Mouse (Mus musculus): ENCODE data around the gene Gm26661. TPM values are rescaled to one million over a fixed set of nuclear protein-coding genes. Genes with fewer than 3 reads are reported as not detected.
A peak's percentile ranks its signal among the peaks of the same experiment; 100 is the strongest.

Gm26661 gene
- total RNA-seq (2021): not detected
- long read RNA-seq, experiment 1: 0 reads
- long read RNA-seq, experiment 2: 0 reads

DNA sequence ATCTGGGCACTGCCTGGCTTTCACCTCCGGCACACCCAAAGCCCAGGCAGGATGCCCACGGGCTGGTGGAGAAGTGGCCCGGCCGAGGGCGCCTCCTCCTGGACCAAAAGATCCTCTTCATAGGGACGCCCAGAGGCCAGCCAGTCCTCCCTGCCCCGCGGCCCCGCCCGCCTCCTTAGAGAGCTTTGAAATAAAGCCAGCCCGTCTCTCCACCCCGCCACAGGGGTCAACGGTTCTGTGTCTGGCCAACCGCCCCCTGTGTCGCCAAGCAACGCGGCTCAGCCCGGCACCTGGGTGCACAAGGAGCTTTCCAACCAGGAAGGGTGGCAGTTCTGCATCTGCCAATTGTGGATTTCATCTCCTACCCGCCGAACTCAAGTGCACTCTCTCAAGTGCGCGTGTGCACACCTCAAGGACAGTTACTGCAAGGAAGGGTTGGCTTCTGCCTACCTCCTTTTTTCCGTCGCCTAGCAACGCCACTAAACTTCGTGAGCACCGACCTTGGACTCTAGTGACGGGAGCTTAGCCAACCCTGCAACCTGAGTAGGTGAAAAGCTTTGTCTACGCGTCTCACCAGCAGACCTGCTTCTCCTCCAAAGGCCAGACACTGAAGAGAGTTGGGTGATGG is at the start of gene Gm26661:
TSS of gene Gm26661 (plus strand) at position 56 of the 628 bp plus-strand sequence.
- peak; percentile 36 to 43 for DNase-seq
- intact Hi-C loops (cut with DNase I): no loop called here

GRCm38 (mm10) chr14:7748944-7749763 is 42.2 kb upstream of the Gm26661 start:
- intact Hi-C loops (cut with DNase I): loop anchor here (10.0 kb wide), 1 partner anchor 84 kb away; no protein-coding TSS in a partner anchor
- peak in 1 of 2 experiments; percentile 10 for DNase-seq

- intact Hi-C loops (cut with DNase I): loop anchor here (10.0 kb wide), 1 partner anchor 85 kb away; no protein-coding TSS in a partner anchor
- DNase-seq: no peak
Measured at GRCm38 (mm10) chr14:7749764-7750089, 41.7 kb upstream of the Gm26661 start.

DNA sequence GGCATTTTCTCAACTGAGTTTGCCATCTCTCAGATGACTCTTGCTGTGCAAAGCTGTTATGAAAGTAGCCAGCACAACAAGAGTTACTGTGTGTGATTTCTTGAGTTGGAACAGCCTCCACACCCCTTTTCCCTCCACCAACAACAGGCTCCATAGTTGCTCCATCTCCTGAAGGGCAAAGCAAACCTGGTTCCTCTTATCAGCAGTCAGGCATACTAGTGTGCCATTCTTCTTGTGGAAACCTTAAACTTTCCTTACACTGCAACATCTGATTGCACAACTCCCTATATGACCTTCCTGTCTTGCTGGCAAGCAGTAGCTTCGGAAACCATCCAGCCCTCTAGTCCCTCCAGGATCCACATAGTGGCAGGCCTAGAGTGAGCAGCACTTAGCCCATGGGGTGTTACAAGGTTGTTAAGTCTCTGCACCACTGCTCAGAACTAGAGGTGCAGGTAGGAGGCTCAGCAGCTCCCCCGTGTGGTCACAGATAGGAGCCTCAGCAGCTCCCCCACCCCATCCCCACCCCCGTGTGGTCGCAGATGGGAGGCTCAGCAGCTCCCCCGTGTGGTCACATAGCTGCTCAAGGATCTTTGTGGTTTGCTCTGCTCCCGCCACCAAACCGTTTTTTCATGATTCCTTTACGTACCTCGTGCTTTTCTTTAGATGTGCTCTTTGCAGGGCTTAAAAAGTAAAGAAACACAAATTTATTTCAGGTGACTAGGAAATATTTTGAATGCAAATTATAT is 25.6 kb upstream of the Gm26661 start:
- peak; percentile 40 to 62 for DNase-seq
- intact Hi-C loops (cut with DNase I): no loop called here

DNA sequence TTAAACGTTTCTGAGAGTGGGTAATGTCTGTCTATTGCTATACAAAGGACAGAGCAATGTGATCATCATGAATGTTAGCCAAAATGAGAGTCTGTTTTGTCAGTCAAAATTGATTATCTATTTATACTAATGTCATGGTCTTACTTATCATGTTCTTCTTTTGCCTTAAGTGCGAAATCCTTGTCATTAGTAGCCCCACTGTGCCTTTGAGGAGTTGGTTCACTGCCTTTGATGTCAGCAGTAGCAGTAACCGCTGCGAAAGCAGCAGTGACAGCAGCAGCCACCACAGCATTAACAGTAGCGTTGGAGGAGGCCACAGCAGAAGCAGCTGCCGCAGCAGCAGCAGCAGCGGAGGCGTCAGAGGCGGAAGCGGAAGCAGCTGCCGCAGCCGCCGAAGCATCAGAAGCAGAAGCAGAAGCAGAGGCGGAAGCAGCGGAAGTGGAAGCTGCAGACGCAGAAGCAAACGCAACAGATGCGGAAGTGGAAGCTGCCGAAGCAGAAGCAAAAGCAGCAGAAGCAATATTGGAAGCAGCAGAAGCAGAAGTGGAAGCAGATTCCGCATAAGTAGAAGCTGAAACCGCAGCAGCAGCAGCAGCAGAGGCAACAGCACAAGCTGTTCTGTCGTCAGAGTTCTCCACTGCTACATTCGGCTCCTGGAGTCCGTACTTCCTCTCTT is 17.5 kb upstream of the Gm26661 start:
- peak; percentile 9 to 23 for DNase-seq
- intact Hi-C loops (cut with DNase I): no loop called here

DNA sequence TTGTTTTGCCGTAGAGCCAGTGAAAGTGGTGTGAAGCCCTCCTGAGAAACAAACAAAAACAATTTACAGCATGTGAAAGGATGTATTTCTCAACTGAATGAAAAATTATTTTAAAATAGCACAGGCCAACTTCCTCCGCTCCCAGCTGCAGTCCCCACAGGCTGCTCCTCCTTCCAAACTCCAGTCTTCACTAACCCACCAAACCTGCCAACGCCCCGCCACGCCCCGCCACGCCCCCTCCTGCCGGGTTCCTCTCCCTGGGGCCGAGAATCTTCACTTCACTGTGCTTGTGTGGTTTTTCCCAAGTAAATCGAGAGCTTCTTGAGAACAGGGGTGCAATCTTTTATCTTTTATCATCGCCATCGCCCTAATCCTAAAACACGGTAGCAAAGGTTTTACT is 5.3 kb upstream of the Gm26661 start:
- peak in 1 of 2 experiments; percentile 25 for DNase-seq
- intact Hi-C loops (cut with DNase I): no loop called here

- intact Hi-C loops (cut with DNase I): no loop called here
- DNase-seq: no peak
Measured at GRCm38 (mm10) chr14:7789266-7790030, 1.9 kb upstream of the Gm26661 start.

- intact Hi-C loops (cut with DNase I): no loop called here
- DNase-seq: no peak
Measured at GRCm38 (mm10) chr14:7791061-7791531, 291 bp upstream of the Gm26661 start.

- no peak for DNase-seq
- intact Hi-C loops (cut with DNase I): no loop called here
Measured at GRCm38 (mm10) chr14:7795961-7796360, 4.6 kb downstream of the Gm26661 start.

GRCm38 (mm10) chr14:7800611-7801010 is 9.2 kb downstream of the Gm26661 start:
- intact Hi-C loops (cut with DNase I): no loop called here
- DNase-seq: no peak

DNA sequence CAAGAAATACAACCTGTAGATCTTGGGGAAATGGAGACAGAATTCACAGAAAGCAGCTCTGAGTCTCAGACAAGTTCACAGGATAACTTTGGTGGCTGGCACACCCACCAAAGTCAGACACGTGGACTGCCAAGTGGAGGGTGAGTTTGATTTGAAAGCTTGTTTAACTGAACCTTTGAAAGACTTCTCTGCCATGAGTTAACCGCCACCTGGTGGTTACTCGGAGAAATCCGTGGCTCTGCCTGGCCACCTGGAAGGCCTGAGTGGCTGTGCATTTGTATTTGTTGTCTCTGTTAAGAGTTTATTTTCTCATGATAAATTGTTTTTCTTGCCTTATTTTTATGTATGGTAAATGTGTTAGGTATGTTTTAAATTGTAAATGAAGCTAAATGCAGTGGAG is 10.4 kb downstream of the Gm26661 start:
- no peak for DNase-seq

GRCm38 (mm10) chr14:7803874-7804557 is 12.6 kb downstream of the Gm26661 start:
- intact Hi-C loops (cut with DNase I): no loop called here
- DNase-seq: no peak

More for the DNA sequence above, 10.4 kb downstream of the Gm26661 start:
- intact Hi-C loops (cut with DNase I): no loop called here

DNA sequence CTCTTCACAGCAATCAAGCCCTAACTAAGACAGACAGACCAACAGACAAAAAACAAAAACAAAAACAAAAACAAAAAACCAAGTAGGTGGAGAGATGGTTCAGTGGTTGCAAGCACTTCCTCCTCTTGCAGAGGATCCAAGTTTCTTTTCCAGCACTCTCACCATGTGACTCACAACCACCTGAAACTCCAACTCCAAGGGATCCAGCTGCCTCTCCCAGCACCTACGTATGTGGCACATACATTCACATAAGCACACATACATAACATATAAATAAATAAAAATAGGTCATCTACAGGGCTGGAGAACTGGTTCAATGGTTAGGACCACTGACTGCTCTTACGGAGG is 13.1 kb downstream of the Gm26661 start:
- intact Hi-C loops (cut with DNase I): no loop called here
- no peak for DNase-seq

- intact Hi-C loops (cut with DNase I): no loop called here
- DNase-seq: no peak
Measured at GRCm38 (mm10) chr14:7807711-7808110, 16.3 kb downstream of the Gm26661 start.

- intact Hi-C loops (cut with DNase I): no loop called here
- DNase-seq: no peak
Measured at GRCm38 (mm10) chr14:7808501-7808981, 17.2 kb downstream of the Gm26661 start.

- no peak for DNase-seq
- intact Hi-C loops (cut with DNase I): no loop called here
Measured at GRCm38 (mm10) chr14:7809043-7809955, 17.9 kb downstream of the Gm26661 start.

DNA sequence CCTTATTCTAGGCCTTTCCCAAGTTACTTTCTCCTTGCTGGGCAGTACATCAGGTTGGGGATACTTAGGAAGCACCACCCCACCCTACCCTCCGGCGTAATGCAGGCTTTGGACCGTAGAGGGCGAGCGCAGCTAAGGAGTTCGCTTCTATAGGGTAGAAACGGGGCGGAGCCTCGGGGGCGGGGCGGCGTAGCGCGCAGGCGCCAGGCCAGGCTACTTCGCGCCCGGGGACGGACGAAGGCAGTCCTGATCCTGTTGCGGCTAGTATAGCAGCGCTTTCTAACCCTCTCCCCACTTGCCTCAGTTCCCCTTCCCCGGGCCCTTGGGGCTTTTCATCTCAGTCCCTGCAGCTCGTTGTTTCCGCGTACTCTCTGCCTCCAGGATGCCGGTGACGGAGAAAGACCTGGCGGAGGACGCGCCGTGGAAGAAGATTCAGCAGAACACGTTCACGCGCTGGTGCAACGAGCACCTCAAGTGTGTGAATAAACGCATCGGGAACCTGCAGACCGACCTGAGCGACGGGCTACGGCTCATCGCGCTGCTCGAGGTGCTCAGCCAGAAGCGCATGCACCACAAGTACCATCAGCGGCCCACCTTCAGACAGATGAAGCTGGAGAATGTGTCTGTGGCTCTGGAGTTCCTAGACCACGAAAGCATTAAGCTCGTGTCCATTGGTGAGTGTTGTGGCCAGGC is 26.5 kb downstream of the Gm26661 start, which contains the start of gene Flnb:
TSS of gene Flnb (plus strand) at position 188 of the 693 bp plus-strand sequence.
- intact Hi-C loops (cut with DNase I): loop anchor here (2.0 to 10.0 kb wide), 4 partner anchors 124 to 347 kb away; no protein-coding TSS in a partner anchor

More for the DNA sequence above, 26.5 kb downstream of the Gm26661 start, which contains the start of gene Flnb:
- DNase-seq: peak; percentile 95

All from gastrocnemius, postnatal 36 days (tissue).